Mouse (Mus musculus): Measurements from ENCODE around the gene Hps5. TPM values are rescaled to one million over a fixed set of nuclear protein-coding genes. Genes with fewer than 3 reads are reported as not detected.

The Hps5 gene
- total RNA-seq, 1 experiment: 17.4 TPM

- in situ Hi-C loops (cut with MboI; ENCODE audit: low sequenced_read_pairs in 2 of 2, unreplicated experiment in 2 of 2): no loop called here
- Histone ChIP-seq H3K4me1 (ENCODE audit: control insufficient read depth in 2 of 2, insufficient read depth in 2 of 2, low read length in 2 of 2, poor library complexity in 1 of 2) (peaks cover 11 to 44% of the 10 kb centered on the region in 2 experiments), H3K27ac (ENCODE audit: insufficient read depth, low read depth, low read length, poor library complexity, severe bottlenecking) (0 out of 2 replicates have a peak within 1 kb of the TSS, but pooled peaks have one; percentile 9), H3K9ac (ENCODE audit: insufficient read depth, low read depth, low read length, poor library complexity, severe bottlenecking) (no peak within 1 kb of the TSS), H3K9me3 (ENCODE audit: control insufficient read depth, insufficient read depth, low read depth, low read length) (no peaks in the 10 kb centered on the region), H3K36me3 (ENCODE audit: control insufficient read depth, insufficient read depth, low read length, poor library complexity, severe bottlenecking) (no peaks in the 10 kb centered on the region), H3K4me3 (ENCODE audit: insufficient read depth in 1 of 2, low read depth in 1 of 2, low read length in 2 of 2, poor library complexity in 1 of 2, severe bottlenecking in 1 of 2) (0 out of 4 replicates have a peak within 1 kb of the TSS, but pooled peaks of 1 of the 2 experiments have one; percentile 0)
- TF ChIP-seq HCFC1 (IDR thresholded peaks at IDR 0.05; ENCODE audit: borderline replicate concordance, insufficient read depth, low read length): no peak
- no peak for TF ChIP-seq ZNF384 (IDR thresholded peaks at IDR 0.05; ENCODE audit: low read depth, low read length)
- TF ChIP-seq MAFK (IDR thresholded peaks at IDR 0.05; ENCODE audit: insufficient read depth, low read depth, low read length): no peak
- TF ChIP-seq CHD2 (IDR thresholded peaks at IDR 0.05; ENCODE audit: low read depth, low read length): no peak
- no peak for TF ChIP-seq ZC3H11A (IDR thresholded peaks at IDR 0.05; ENCODE audit: borderline replicate concordance, low read depth, low read length)
- DNase-seq (ENCODE audit: low read depth, low spot score): no peak
Measured at GRCm38 (mm10) chr7:46840787-46841525, 45.1 kb upstream of the Hps5 start, which contains the start of gene Ldha. TSS of gene Ldha (plus strand) at chr7:46841475.

- H3K36me3 ChIP-seq (ENCODE audit: control insufficient read depth, insufficient read depth, low read length, poor library complexity, severe bottlenecking): no peaks in the 10 kb centered on the region
- TF ChIP-seq ZNF384 (IDR thresholded peaks at IDR 0.05; ENCODE audit: low read depth, low read length) (no peak), CHD2 (IDR thresholded peaks at IDR 0.05; ENCODE audit: low read depth, low read length) (no peak), ZC3H11A (IDR thresholded peaks at IDR 0.05; ENCODE audit: borderline replicate concordance, low read depth, low read length) (no peak), MAFK (IDR thresholded peaks at IDR 0.05; ENCODE audit: insufficient read depth, low read depth, low read length) (no peak), HCFC1 (IDR thresholded peaks at IDR 0.05; ENCODE audit: borderline replicate concordance, insufficient read depth, low read length) (no peak)
- in situ Hi-C loops (cut with MboI; ENCODE audit: low sequenced_read_pairs in 2 of 2, unreplicated experiment in 2 of 2): no loop called here
- DNase-seq (ENCODE audit: low read depth, low spot score): no peak
- no peak overlapping the region for H3K4me3 ChIP-seq (ENCODE audit: insufficient read depth in 1 of 2, low read depth in 1 of 2, low read length in 2 of 2, poor library complexity in 1 of 2, severe bottlenecking in 1 of 2)
- no peak overlapping the region for H3K9ac ChIP-seq (ENCODE audit: insufficient read depth, low read depth, low read length, poor library complexity, severe bottlenecking)
- H3K27ac ChIP-seq (ENCODE audit: insufficient read depth, low read depth, low read length, poor library complexity, severe bottlenecking): no peak overlapping the region
- peaks cover 11 to 44% of the 10 kb centered on the region in 2 experiments for H3K4me1 ChIP-seq (ENCODE audit: control insufficient read depth in 2 of 2, insufficient read depth in 2 of 2, low read length in 2 of 2, poor library complexity in 1 of 2)
- H3K9me3 ChIP-seq (ENCODE audit: control insufficient read depth, insufficient read depth, low read depth, low read length): no peaks in the 10 kb centered on the region
Measured at GRCm38 (mm10) chr7:46840326-46840725, 44.5 kb upstream of the Hps5 start.

- Histone ChIP-seq H3K4me3 (ENCODE audit: insufficient read depth in 1 of 2, low read depth in 1 of 2, low read length in 2 of 2, poor library complexity in 1 of 2, severe bottlenecking in 1 of 2) (no peak overlapping the region), H3K4me1 (ENCODE audit: control insufficient read depth in 2 of 2, insufficient read depth in 2 of 2, low read length in 2 of 2, poor library complexity in 1 of 2) (peaks cover 10 to 46% of the 10 kb centered on the region in 2 experiments), H3K36me3 (ENCODE audit: control insufficient read depth, insufficient read depth, low read length, poor library complexity, severe bottlenecking) (no peaks in the 10 kb centered on the region), H3K9me3 (ENCODE audit: control insufficient read depth, insufficient read depth, low read depth, low read length) (no peaks in the 10 kb centered on the region), H3K9ac (ENCODE audit: insufficient read depth, low read depth, low read length, poor library complexity, severe bottlenecking) (no peak overlapping the region), H3K27ac (ENCODE audit: insufficient read depth, low read depth, low read length, poor library complexity, severe bottlenecking) (peak overlapping the region; percentile 41; the same call in 1 of the 2 replicates)
- TF ChIP-seq ZC3H11A (IDR thresholded peaks at IDR 0.05; ENCODE audit: borderline replicate concordance, low read depth, low read length) (no peak), ZNF384 (IDR thresholded peaks at IDR 0.05; ENCODE audit: low read depth, low read length) (no peak), MAFK (IDR thresholded peaks at IDR 0.05; ENCODE audit: insufficient read depth, low read depth, low read length) (no peak), HCFC1 (IDR thresholded peaks at IDR 0.05; ENCODE audit: borderline replicate concordance, insufficient read depth, low read length) (no peak), CHD2 (IDR thresholded peaks at IDR 0.05; ENCODE audit: low read depth, low read length) (no peak)
- in situ Hi-C loops (cut with MboI; ENCODE audit: low sequenced_read_pairs in 2 of 2, unreplicated experiment in 2 of 2): no loop called here
- no peak for DNase-seq (ENCODE audit: low read depth, low spot score)
Measured at GRCm38 (mm10) chr7:46839861-46840260, 44.0 kb upstream of the Hps5 start.

GRCm38 (mm10) chr7:46839446-46839845, 43.6 kb upstream of the Hps5 start:
- Histone ChIP-seq H3K27ac (ENCODE audit: insufficient read depth, low read depth, low read length, poor library complexity, severe bottlenecking) (peak overlapping the region; percentile 41), H3K4me1 (ENCODE audit: control insufficient read depth in 2 of 2, insufficient read depth in 2 of 2, low read length in 2 of 2, poor library complexity in 1 of 2) (peaks cover 9 to 46% of the 10 kb centered on the region in 2 experiments), H3K9me3 (ENCODE audit: control insufficient read depth, insufficient read depth, low read depth, low read length) (no peaks in the 10 kb centered on the region), H3K36me3 (ENCODE audit: control insufficient read depth, insufficient read depth, low read length, poor library complexity, severe bottlenecking) (no peaks in the 10 kb centered on the region), H3K4me3 (ENCODE audit: insufficient read depth in 1 of 2, low read depth in 1 of 2, low read length in 2 of 2, poor library complexity in 1 of 2, severe bottlenecking in 1 of 2) (no peak overlapping the region), H3K9ac (ENCODE audit: insufficient read depth, low read depth, low read length, poor library complexity, severe bottlenecking) (peak overlapping the region; percentile 5; the same call in 1 of the 2 replicates)
- TF ChIP-seq CHD2 (IDR thresholded peaks at IDR 0.05; ENCODE audit: low read depth, low read length) (no peak), ZC3H11A (IDR thresholded peaks at IDR 0.05; ENCODE audit: borderline replicate concordance, low read depth, low read length) (no peak), MAFK (IDR thresholded peaks at IDR 0.05; ENCODE audit: insufficient read depth, low read depth, low read length) (no peak), HCFC1 (IDR thresholded peaks at IDR 0.05; ENCODE audit: borderline replicate concordance, insufficient read depth, low read length) (no peak)
- in situ Hi-C loops (cut with MboI; ENCODE audit: low sequenced_read_pairs in 2 of 2, unreplicated experiment in 2 of 2): no loop called here
- DNase-seq (ENCODE audit: low read depth, low spot score): no peak
